Mouse (Mus musculus) spleen, adult 12 weeks (tissue): Measurements from ENCODE around the gene Cep85l.

Source experiments
- DNase-seq: peaks from one replicate; pipeline ENCODE4 v3.0.0; 2022; ENCODE audit warnings: low spot score

Gene Cep85l

GRCm38 (mm10) chr10:53379709-53380106 is at the start of gene Cep85l:
Gene Cep85l, minus strand, starts transcription at chr10:53379947.
- DNase-seq, result peak; percentile 84

GRCm38 (mm10) chr10:53428695-53429447 is 49.1 kb upstream of the Cep85l start:
- no peak for DNase-seq

GRCm38 (mm10) chr10:53426524-53426923 is 46.8 kb upstream of the Cep85l start:
- DNase-seq, result no peak

GRCm38 (mm10) chr10:53423091-53423490 is 43.3 kb upstream of the Cep85l start:
- DNase-seq, result no peak

GRCm38 (mm10) chr10:53422206-53422605 is 42.5 kb upstream of the Cep85l start:
- DNase-seq, result no peak

GRCm38 (mm10) chr10:53421613-53422012 is 41.9 kb upstream of the Cep85l start:
- DNase-seq, result no peak

- DNase-seq, result no peak
Observed at GRCm38 (mm10) chr10:53420069-53420468, 40.3 kb upstream of the Cep85l start.

- no peak for DNase-seq
Observed at GRCm38 (mm10) chr10:53419139-53419935, 39.6 kb upstream of the Cep85l start.

- no peak for DNase-seq
Observed at GRCm38 (mm10) chr10:53417015-53417414, 37.3 kb upstream of the Cep85l start.

GRCm38 (mm10) chr10:53416152-53416712 is 36.5 kb upstream of the Cep85l start:
- no peak for DNase-seq

- no peak for DNase-seq
Observed at GRCm38 (mm10) chr10:53415252-53415651, 35.5 kb upstream of the Cep85l start.

- no peak for DNase-seq
Observed at GRCm38 (mm10) chr10:53414092-53415085, 34.6 kb upstream of the Cep85l start.

GRCm38 (mm10) chr10:53412936-53413335 is 33.2 kb upstream of the Cep85l start:
- DNase-seq, result no peak

- DNase-seq, result no peak
Observed at GRCm38 (mm10) chr10:53412165-53412564, 32.4 kb upstream of the Cep85l start.

GRCm38 (mm10) chr10:53410831-53411230 is 31.1 kb upstream of the Cep85l start:
- no peak for DNase-seq

- DNase-seq, result no peak
Observed at GRCm38 (mm10) chr10:53407422-53407821, 27.7 kb upstream of the Cep85l start.

- no peak for DNase-seq
Observed at GRCm38 (mm10) chr10:53406845-53407244, 27.1 kb upstream of the Cep85l start.

- no peak for DNase-seq
Observed at GRCm38 (mm10) chr10:53402293-53402692, 22.5 kb upstream of the Cep85l start.

GRCm38 (mm10) chr10:53399053-53399452 is 19.3 kb upstream of the Cep85l start:
- no peak for DNase-seq

GRCm38 (mm10) chr10:53398540-53398902 is 18.8 kb upstream of the Cep85l start:
- DNase-seq, result no peak

- DNase-seq, result no peak
Observed at GRCm38 (mm10) chr10:53397846-53398539, 18.2 kb upstream of the Cep85l start.
